Mouse (Mus musculus): ENCODE data around the gene Atg101.
A peak's percentile ranks its signal among the peaks of the same experiment; 100 is the strongest.

The Atg101 gene

DNA sequence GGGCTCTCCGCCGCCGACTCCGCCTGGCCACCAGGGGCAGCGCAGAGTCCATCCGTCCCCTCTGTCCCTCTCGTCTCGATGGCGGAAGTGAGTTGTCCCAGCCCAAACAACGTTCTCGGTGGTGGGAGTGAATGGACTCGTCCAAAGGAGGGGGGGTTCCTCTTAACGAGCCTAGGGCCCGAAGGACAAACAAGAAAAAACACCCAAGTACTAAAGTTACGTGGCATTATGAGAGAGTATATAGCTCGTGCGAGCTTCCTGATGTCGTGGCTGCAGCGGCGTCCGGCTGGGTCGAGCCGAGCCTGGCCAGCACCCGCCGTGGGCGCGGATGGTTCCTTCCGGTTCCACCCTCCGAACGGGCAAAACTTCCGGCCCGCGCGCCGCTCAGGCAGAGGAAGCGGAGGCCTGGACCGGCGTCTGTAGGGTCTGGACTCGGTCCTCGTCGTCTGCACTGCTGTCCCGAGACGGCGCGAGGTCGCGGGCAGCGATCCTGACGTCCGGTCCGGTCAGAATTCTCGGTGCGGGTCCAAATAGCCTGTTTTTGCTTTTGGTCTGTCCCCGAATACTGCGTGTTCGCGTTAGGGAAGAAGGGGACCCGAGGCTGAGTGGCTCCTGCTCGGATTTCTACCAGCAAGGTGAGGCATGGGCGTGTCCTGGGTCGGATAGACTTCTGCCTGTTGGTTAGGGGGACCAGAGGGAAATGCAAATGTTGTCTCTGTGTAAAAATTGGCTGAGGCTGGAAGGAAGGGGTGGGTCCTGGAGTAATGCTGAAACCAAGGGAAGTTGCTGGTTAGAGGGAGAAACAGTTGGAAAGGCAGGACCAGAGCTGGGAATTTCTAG is at the start of gene Atg101:
Atg101 (plus strand) TSS at position 362 of the 840 bp plus-strand sequence.
- peak; percentile 88 for DNase-seq (ENCODE audit: low spot score)

DNA sequence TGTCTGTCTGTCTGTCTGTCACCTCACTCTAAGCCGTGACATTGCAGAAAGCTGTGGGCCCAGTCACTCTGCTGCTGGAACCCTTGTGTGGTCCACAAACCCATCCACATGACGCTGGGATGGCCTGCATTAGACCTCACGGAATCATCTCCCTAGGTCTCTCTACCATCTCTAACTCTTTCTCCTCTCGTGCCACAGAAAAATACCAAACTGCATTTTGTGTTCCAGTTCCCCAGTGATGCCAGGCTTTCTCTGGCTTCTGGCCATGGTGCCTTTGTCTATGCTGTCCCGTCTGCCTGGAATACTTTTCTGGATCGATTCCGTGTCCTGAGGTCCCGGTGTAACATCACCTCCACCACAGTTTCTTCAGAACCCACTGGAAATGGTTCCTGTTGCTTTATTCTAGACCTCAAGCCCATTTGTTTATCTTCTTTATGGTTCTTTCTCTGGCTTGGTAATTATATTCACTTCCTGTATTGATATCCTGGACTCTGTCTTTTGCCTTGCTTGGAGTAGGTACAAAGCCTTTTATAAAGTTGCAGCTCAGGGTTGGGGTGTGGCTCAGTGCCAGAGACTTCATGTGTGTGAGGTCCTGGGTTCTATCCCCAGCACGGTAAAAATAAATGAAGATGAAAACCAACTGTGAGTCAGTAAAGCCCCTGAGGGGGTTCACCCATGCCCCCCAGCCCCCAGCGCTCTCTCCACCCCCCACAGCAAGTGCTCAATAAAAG is 49.3 kb upstream of the Atg101 start:
- no peak for DNase-seq (ENCODE audit: low spot score)

DNA sequence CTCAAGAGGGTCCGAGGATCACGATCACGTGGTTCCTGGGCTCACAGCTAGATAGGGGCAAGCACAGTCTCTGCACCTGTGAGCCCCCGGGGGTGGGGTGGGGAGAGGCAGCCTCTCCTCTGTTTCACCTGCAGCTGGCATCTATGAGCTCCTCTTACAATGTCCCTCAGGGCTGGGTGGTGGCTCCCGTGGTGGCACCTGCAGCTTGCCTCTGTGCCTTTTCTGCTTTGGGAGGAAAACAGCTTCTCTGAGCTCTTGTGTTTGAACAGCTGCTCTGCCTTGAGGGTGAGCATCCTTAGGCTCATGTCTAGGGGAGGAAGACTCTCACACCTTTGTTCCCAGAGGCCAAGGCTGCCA is 48.8 kb upstream of the Atg101 start:
- DNase-seq (ENCODE audit: low spot score), result no peak

DNA sequence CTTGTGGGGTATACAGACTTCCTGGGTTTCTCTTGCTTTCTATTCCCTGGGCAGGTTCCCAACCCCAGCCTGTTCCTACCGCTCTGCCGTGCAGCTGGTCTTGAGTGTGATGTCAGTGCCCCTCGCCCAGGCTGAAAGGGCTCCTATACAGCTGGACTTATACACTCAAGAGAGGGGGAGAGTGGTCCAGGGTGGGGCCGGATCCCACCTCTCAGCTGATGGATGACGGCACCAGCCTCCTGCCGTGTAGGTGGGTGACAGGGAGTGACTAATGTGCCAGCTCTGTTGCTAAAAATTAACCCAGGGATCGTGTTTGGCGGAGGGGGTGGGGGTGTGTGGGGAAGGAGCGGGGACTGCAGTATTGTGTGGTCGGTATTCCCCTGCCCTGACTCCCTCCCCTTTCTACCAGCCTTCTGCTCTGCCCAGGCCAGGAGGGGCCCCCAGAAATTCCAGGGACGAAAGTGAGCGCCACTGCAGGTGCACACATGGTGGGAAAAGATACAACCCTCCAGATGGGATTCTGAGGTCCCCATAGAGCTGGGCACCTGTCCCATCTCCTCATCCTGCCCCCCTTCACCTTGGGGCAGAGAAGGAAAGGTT is 48.2 kb upstream of the Atg101 start:
- no peak for DNase-seq (ENCODE audit: low spot score)

DNA sequence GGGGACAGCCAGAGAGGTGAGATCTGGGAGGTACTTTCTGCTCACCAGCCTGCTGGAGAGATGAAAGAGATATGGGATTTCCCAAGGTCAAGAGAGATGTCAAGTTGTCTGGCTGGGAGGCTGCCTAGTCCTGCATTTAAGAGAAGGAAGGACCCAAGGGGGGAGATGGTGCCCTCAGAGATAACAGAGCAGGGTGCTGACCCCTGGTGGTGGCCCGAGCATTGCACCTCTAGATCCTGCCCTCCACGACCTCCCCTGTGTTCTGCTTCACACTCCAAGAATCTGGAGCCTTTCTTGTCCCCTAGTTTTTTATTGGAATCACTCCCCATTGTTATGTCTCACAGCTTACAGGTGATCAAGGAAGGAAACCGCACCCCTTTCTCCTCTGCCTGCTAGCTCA is 47.2 kb upstream of the Atg101 start:
- DNase-seq (ENCODE audit: low spot score), result peak; percentile 74

DNA sequence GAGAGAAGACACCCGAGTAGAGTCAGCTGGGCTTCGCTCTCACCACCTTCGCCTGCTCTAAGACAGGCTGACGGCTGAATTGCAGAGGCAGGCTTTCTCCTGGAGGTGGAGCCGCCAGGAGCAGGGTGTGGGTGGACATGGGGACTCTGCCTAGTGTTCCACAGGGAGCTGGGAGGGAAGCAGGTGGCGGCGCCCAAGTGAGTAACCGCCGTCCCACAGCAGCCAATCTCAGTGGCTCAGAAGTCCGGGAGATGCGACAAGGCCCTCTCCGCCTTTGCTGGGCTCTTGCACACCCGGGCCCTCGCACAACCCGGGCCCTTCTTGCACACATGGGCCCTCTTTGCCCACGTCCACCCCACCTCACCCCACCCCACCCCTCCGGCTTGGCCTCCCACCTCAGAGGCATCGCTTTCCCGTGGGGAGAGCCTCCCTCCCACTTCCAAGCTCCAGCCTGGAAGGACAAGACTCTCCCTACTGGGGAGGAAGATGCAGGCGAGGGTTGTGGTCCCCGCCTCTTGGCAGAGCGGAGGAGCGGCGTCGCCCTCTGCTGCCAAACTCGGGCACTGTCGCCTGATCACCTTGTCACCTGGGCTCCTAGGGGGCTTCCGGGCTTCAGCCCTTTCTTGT is 45.1 kb upstream of the Atg101 start:
- peak; percentile 73 for DNase-seq (ENCODE audit: low spot score)

DNA sequence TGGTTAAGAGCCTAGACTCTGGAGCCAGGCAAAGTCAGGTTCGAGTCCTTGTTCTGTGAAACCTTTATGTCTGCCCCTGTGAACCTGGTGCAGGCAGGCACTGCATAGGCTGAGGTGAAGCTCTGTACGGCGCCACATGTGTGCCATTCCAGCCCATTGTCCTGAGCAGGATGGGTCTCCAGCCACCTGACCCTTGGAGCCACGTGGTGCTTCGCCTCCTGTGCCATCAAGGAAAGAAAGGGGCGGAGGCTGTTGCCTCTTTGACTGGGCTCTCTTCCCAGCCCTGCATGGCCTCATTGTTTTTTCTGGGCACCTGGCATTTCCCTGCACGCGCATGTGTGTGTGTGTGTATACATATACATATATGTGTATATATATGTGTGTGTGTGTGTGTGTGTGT is 44.3 kb upstream of the Atg101 start:
- no peak for DNase-seq (ENCODE audit: low spot score)

DNA sequence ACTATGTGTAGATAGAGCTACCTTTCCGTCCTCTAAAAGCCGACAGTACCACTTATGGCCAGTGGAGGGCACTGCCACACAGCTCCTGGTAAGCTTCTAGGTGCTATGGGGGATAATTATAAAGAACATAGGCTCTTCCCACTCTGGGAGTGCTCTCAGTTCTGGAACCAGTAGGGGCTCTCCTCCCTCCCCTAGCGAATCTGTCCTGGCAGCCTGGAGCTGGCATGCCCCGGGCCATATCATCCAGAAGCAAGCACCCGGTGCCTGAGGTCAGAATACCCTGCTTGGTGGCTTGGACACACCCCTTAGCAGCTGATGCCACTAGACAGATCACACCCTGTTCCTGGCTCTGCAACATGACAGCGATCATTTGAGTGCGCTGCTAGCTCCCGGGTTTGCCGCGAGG is 43.3 kb upstream of the Atg101 start:
- peak; percentile 83 for DNase-seq (ENCODE audit: low spot score)

DNA sequence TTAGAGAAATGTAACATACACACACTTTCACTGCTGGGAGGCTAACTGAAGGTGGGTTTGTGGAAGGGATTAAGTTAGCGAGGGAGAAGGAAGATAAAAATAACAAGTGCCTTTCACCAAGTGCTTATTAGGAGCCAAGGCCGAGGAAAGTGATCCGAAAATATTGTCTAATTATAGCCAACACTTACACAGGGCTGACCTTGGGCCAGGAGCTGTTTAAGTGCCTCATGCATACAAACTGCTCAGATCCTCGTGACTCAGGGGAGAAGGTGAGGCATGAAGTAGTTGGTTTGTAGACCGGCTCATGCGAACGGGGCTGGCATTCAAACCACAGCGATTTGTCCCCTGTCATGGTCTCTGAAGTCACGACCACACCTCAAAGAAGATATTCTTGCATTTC is 42.8 kb upstream of the Atg101 start:
- DNase-seq (ENCODE audit: low spot score), result no peak

DNA sequence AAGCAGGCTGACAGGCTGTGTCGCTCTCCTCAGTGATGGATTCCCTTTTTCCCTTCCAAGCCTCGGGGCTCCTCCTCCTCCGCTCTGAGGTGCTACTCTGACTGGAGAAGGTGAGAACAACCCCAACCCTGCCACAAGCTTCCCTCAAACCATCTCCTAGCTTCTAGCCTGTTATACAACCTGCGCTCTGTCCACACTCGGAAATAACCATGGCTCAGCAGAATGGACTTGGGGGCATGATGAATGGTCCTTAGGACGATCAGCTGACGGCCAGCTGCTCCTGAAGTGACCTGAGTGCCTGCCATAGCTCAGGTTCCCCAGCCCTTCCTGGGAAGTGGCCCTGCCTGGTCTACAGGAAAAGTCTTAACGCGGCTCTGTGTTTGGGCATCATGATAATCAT is 42.2 kb upstream of the Atg101 start:
- DNase-seq (ENCODE audit: low spot score), result no peak

DNA sequence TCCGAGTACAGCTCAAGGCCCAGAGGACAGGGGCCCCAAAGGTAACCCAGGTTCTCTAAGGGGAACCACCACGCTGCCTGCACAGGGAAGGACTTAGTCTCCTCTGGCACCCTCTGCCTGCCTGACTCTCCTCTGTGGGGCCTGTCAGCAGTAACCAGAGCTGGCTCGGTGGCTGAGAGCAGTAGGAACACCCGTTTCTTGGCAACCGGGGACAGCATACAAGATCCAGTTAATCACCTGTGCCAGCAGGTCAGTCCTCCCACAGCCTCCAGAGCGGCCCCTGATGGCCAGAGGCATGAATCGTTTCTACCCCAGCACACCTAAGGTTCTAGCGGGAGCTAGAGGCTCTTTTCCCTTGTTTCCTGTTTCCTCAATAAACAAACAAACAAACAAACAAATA is 41.4 kb upstream of the Atg101 start:
- DNase-seq (ENCODE audit: low spot score), result peak; percentile 58

DNA sequence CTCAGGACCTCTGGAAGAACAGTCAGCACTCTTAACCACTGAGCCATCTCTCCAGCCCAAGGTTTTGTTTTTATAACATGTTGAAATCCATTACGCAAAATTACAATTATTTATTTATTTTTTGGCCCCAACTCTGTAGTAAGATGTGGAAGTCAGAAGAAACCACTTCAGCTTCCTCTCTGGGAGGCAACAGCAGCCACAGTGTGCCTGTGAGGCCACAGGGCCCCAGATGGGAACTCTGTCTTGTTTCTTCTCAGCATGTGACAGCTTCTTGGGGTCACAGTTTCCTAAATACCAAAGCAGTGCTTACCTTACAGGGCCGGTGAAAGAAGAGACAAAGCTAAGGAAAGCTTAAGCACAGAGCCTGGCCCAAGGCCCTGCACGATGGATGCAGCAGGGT is 40.1 kb upstream of the Atg101 start:
- DNase-seq (ENCODE audit: low spot score), result no peak

DNA sequence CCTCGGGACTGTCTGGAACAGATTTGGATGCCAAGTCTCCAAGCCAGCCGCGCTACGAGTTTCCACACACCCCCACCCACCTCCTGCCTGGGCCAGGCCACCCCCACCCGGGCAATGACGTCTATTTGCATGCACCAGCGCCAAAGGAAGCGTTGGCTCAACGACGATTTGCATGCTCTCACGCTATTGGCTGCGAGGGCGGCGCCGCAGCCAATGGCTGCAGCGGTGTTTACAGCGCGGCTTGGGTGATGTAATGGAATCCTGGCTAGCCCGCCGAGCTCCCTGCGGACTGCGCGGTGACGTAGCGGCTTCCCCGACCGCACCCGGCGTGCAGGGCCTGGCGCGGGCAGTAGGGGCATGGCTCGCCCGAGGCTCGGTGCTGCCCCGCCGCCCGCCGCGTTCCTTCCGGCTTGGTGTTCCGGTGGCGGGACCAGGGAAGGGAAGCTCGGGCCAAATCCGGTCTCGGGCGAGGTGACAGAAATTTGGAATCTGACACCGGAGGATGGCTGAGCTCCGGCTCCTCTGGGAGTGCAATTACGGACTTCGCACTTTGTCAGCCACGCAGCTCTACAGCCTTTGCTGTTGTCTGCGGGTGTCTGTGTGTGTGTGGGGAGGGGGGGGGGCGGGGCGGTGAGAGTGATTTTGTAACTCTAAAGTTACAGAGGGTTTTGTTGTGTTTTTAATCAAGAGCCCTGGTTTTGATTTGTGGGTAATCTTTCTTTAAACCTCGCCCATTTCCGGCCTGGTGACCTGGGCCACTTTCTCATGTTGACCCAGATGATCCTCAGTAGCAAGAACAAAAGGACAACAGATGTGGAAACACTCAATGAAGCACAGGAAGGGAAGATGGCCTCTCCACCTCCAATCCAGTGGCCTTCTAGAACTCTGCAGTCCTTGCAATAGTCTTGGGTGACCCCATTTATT is 37.6 kb upstream of the Atg101 start:
- peak; percentile 93 for DNase-seq (ENCODE audit: low spot score)

DNA sequence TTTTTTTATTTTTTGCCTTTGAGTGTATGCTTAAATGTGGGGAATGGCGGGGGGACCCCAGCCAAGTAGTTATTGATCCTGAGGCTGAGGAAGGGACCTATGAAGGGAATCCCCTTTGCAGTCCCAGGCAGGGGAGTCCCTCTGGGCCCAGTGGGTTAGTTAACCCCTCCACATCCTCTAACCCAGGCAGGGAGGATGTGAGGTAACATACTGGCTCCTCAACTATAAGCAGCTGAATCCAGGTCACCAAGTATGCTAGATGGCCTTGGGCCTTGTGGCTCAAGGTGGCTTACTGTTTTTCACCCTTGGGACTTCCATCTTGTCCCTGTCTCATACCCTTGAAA is 36.9 kb upstream of the Atg101 start:
- DNase-seq (ENCODE audit: low spot score), result no peak

DNA sequence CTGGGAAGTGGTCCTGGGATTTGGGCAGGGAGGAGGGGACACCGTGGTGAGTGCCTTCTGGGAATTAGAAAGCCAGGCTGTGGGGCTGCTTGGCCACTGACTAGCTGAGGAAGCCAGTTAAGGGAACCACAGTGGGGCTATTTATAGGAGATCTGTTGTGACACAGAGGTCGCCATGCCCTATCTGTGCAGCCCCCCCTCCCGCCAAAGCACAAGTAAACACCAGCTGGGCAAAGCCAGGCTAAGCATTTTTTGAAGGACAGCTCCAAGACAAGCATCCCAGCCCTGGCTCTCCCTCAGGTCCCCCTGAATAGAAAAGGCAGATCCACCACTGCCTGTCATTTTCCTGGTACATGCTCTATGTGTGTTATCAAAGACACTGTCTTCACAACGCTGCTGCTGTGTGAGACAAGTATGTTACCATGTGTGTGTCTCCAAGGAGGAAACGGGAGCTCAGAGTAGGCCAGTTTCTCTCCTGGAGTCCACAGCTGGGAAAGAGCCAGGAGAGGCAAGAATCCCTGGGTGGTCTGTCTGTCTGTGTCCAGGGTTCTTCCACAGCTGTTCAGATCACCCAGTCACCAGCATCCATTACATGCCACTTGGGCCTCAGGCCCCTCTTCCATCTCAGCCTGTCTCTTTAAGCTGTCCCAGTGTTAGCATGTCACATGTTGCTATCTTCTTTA is 35.9 kb upstream of the Atg101 start:
- DNase-seq (ENCODE audit: low spot score), result peak; percentile 64

DNA sequence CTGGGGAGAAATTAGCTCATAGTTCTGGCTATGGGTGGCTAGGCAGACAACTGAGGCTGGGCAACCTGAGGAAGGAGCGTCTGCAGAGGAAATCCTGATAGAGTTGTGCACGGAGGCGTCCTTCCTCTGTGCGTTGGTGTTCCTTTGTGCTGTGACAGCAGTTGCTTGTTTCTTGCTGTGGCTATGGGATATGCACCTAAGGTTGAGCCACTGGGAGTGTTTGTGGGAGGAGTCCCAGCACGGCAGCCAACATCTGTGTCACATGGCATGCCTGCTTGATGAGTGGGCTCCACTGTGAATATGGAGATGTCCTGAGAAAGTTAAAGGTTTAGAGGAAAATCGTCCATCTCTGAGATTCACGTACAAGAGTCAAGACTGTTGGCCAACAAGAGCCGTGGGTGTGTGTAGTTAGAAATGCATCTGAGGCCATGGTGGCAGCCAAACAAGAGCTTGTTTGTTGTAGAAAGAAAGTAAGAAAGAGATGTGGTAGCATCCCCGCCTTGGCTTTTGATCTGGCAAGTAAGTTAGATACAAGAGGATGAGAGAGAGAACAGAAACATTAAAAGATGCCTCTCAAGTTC is 33.8 kb upstream of the Atg101 start:
- no peak for DNase-seq (ENCODE audit: low spot score)

DNA sequence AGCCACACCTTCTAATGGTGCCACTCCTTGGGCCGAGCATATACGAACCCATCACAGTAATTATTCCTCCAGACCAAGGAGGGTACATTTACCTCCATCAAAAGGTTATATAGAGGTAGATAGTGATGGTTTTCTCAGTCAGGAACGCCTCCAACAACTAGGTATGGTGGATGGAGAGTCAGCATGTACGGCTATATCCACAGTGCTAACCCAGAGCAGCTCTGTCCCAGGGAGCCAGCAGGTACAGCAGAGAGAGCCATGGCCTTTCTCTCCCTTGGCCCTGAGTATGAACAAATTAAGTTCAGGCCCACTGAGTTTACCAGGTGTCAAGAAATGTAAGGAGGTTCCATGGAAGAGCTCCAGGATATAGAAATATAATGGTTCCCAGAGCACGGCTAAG is 32.1 kb upstream of the Atg101 start:
- DNase-seq (ENCODE audit: low spot score), result no peak

DNA sequence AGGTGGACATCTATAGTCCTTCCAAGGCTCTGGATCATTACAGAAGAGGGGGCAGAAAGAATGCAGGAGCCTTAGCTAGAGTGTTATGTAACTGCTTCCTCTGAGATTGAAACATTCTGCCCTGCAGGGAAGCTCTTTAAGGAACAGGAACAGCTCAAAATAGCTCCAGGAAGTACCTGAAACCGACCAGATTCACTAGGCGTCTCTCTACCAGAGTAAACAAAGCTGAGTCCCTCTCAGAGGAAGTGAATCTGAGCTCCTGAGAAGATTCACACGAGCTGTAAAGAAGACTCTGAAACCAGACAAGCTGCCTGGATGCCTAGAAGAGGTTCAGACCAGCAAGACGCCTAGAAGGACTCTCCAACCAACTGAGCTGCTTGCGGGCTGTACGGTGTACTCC is 31.5 kb upstream of the Atg101 start:
- DNase-seq (ENCODE audit: low spot score), result no peak

DNA sequence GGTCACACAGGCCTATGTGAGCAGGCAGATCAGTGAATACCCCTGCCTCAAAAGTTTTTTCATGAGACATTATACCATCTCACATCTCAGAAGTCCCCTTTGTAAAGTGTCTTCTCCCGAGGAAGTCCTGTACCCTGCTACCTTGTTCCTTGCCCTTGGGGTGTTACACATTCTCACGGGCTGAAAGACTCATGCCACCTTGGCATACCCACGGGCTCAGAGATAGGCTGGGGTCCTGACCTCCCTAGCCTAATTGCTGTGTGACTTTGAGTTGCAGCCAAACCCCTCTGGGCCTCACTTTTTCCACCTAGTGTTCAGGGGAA is 30.5 kb upstream of the Atg101 start:
- no peak for DNase-seq (ENCODE audit: low spot score)

DNA sequence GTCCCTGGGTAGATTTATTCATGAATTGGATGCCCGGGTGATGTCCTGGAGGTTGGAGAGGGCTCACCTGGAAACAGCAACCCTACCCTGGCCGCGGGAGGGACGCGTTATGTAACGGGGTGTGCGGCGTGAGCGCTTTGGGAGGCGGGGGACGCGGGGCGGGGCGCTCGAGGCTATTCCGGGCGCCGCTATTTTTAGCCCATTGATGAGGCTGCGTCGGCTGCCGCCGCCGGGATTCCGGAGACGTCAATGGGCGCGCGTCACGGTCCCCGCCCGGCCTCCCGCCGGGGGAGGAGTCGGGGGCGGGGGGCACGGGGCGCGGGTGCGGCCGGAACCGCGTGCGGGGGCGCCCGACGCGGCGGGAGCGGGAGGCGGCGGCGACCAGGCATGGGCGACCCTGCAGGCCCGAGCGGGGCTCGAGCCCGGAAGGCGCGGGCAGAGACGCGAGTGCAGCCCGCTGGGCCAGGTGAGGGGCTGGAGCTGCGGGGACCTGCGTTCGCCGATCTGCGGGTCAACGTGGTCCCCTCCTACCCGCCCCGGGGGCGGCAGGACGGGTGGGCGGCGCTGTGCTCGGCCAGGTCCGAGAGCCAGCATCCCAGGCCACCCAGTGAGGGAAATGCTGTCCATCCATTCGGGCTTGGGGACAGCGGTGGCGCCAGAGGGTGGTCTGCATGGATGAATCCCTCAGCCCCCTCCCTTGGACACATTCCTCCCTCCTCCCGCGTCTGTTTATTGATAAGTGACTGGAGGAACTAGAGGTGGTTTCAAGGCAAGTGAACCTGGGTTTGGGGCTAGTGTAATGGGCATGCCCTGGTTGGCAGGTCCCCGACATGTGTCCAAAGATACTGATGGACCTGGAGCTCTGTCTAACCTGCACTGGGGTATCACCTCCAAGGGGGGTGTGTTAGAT is 29.9 kb upstream of the Atg101 start, which contains the start of gene Nr4a1:
Nr4a1 (plus strand) TSS at position 384 of the 910 bp plus-strand sequence.
- peak; percentile 76 for DNase-seq (ENCODE audit: low spot score)

All from ovary, postnatal 36 days (tissue).